ENCODE assay signal across 12 mouse cellular contexts in the genomic region with DNA sequence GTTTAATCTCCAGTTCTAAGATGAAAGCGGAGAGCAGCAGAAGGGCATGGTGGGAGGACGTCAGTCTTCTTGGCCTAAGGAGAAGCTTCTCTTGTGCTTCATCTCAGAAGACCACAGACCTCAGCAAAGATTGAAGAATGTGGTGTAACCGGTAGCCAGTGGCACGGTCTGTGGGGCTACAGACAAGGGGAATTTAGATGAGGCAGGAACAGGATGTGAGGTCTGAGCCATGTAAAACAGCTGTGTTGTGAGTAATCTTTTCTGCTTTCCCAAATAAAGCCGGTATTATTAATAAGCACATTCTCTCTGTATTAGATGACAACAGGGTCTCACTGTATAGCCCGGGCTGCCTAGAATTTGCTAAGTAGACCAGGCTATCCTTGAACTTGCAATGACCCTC. TPM values are rescaled to one million over a fixed set of nuclear protein-coding genes. Genes with fewer than 3 reads are reported as not detected.
DNase-seq lines count a peak whose midpoint lies in the region; ATAC-seq and TF ChIP-seq lines count a peak whose summit lies in the region.
"Had no signal": no experiment of that assay in that cellular context is flagged by ENCODE, and none has a peak within 500 bp of the region (broad histone marks: within the 10 kb centered on the region; RNA-seq: fewer than 3 reads in every experiment).

No protein-coding gene starts in this region.

- no peak for TF ChIP-seq POLR2A in bone marrow macrophage, adult 2 months (IDR thresholded peaks at IDR 0.05; ENCODE audit: borderline replicate concordance, low read depth, low read length)

- no peaks in the 10 kb centered on the region for H3K27me3 ChIP-seq in intestine, embryonic 15.5 days (replicated peaks)
- H3K27me3 ChIP-seq in intestine, postnatal 0 days (replicated peaks; ENCODE audit: control insufficient read depth, insufficient read depth, low read length) = no peaks in the 10 kb centered on the region
- no peaks in the 10 kb centered on the region for H3K27me3 ChIP-seq in megakaryocyte, embryonic 14.5 days (replicated peaks)
- H3K27me3 ChIP-seq: Patski had no signal

- H3K27ac ChIP-seq in intestine, embryonic 15.5 days = peak overlapping the region; percentile 33; the same call in 1 of the 2 replicates
- no peak overlapping the region for H3K27ac ChIP-seq in intestine, postnatal 0 days (ENCODE audit: low read depth, low read length)
- peak overlapping the region; percentile 87 for H3K27ac ChIP-seq in bone marrow macrophage, adult 2 months (ENCODE audit: insufficient read depth, low read depth, low read length)

- intact Hi-C loops in left cerebral cortex, postnatal 4 days (cut with DNase I) = no loop called here

- no peak overlapping the region for H3K4me2 ChIP-seq in intestine, embryonic 15.5 days (replicated peaks)
- H3K4me2 ChIP-seq in intestine, postnatal 0 days (replicated peaks; ENCODE audit: low read depth) = no peak overlapping the region

- no peaks in the 10 kb centered on the region for H3K9me3 ChIP-seq in intestine, embryonic 15.5 days
- H3K9me3 ChIP-seq in intestine, postnatal 0 days (ENCODE audit: control insufficient read depth) = no peaks in the 10 kb centered on the region
- no peaks in the 10 kb centered on the region for H3K9me3 ChIP-seq in megakaryocyte, embryonic 14.5 days

- TF ChIP-seq CTCF in intestine, postnatal 0 days (IDR thresholded peaks at IDR 0.05; ENCODE audit: low read depth) = no peak
- TF ChIP-seq CTCF in bone marrow macrophage, adult 2 months (IDR thresholded peaks at IDR 0.05; ENCODE audit: low read depth, low read length) = no peak

- H3K4me3 ChIP-seq in intestine, embryonic 15.5 days (replicated peaks) = no peak overlapping the region
- no peak overlapping the region for H3K4me3 ChIP-seq in intestine, postnatal 0 days (ENCODE audit: low read depth, low read length)
- H3K4me3 ChIP-seq in bone marrow macrophage, adult 2 months (ENCODE audit: insufficient read depth, low read length) = peak overlapping the region; percentile 16; the same call in 1 of the 2 replicates
- peak overlapping the region; percentile 69 for H3K4me3 ChIP-seq in megakaryocyte, embryonic 14.5 days (replicated peaks)

- 0 out of 2 replicates have a peak, but pooled peaks cover 3% of the 10 kb centered on the region for H3K36me3 ChIP-seq in intestine, embryonic 15.5 days
- H3K36me3 ChIP-seq in intestine, postnatal 0 days (ENCODE audit: control insufficient read depth, insufficient read depth) = no peaks in the 10 kb centered on the region
- H3K36me3 ChIP-seq in megakaryocyte, embryonic 14.5 days (replicated peaks; ENCODE audit: low read length) = peaks cover 50% of the 10 kb centered on the region

- H3K4me1 ChIP-seq in intestine, embryonic 15.5 days (replicated peaks) = peaks cover 17% of the 10 kb centered on the region
- no peaks in the 10 kb centered on the region for H3K4me1 ChIP-seq in intestine, postnatal 0 days (replicated peaks; ENCODE audit: control insufficient read depth, insufficient read depth, low read length)
- H3K4me1 ChIP-seq in bone marrow macrophage, adult 2 months (ENCODE audit: control insufficient read depth, insufficient read depth, low read length) = peaks cover 60% of the 10 kb centered on the region
- peaks cover 58% of the 10 kb centered on the region for H3K4me1 ChIP-seq in megakaryocyte, embryonic 14.5 days

- DNase-seq in B cell, adult 2 months = peak; percentile 80 to 83
- DNase-seq in adrenal gland, postnatal 25 days = no peak
- no peak for DNase-seq in frontal cortex, postnatal 14 days (ENCODE audit: low spot score in 2 of 2)
- DNase-seq in left cerebral cortex, postnatal 4 days = no peak
- DNase-seq: cerebellum, adult 11 months; gastrocnemius, postnatal 14 days; kidney, postnatal 4 days had no signal

- WGBS in intestine, embryonic 15.5 days = 68% methylated on average over 6 of the region's 6 CpGs
- WGBS in intestine, postnatal 0 days = 64% methylated on average over 6 of the region's 6 CpGs

- ATAC-seq in intestine, embryonic 15.5 days = no peak
- ATAC-seq in intestine, postnatal 0 days = no peak
- ATAC-seq: Patski had no signal

- H3K9ac ChIP-seq in intestine, embryonic 15.5 days = no peak overlapping the region
- no peak overlapping the region for H3K9ac ChIP-seq in intestine, postnatal 0 days (ENCODE audit: low read depth, low read length)

RNA-seq across cellular contexts. Expression of gene Wasf2, which starts 28.8 kb away (rescaled TPM):
- 92.5 and 115 TPM in 2 replicates for polyA plus RNA-seq in intestine, embryonic 15.5 days (2015; fragmentation: Nextera tagmentation; extraction: Ambion mirVana)
- polyA plus RNA-seq in intestine, postnatal 0 days (2015; fragmentation: Nextera tagmentation; extraction: Ambion mirVana) = 64.6 and 68.4 TPM in 2 replicates
- polyA plus RNA-seq in bone marrow macrophage, adult 2 months (2012; ENCODE audit: insufficient read depth, insufficient read length, missing spikeins) = 133 and 150 TPM in 2 replicates
- 43.7 and 76.2 TPM in 2 replicates for polyA plus RNA-seq in megakaryocyte, embryonic 14.5 days (2012; ENCODE audit: insufficient read depth, low replicate concordance)
- 107 and 137 TPM in 2 replicates for total RNA-seq in adrenal gland, postnatal 25 days (2021)
- total RNA-seq in left cerebral cortex, postnatal 4 days (2021) = 10 to 100 TPM; 34.0 to 35.7 TPM

RNA-seq across cellular contexts. Expression of gene Cd164l2, which starts 52.8 kb away (rescaled TPM):
- 2.7 and 2.8 TPM in 2 replicates for polyA plus RNA-seq in intestine, embryonic 15.5 days (2015; fragmentation: Nextera tagmentation; extraction: Ambion mirVana)
- 0.58 and 0.94 TPM in 2 replicates for polyA plus RNA-seq in intestine, postnatal 0 days (2015; fragmentation: Nextera tagmentation; extraction: Ambion mirVana)
- polyA plus RNA-seq in bone marrow macrophage, adult 2 months (2012; ENCODE audit: insufficient read depth, insufficient read length, missing spikeins) = not detected in 2 replicates
- polyA plus RNA-seq in megakaryocyte, embryonic 14.5 days (2012; ENCODE audit: insufficient read depth, low replicate concordance) = 1.7 and 2.5 TPM in 2 replicates
- 1.4 and 1.5 TPM in 2 replicates for total RNA-seq in adrenal gland, postnatal 25 days (2021)
- 1 to 10 TPM in 1 of 2 experiments, under 1 TPM in 1; 0.72 to 1.8 TPM for total RNA-seq in left cerebral cortex, postnatal 4 days (2021)
- total RNA-seq: gastrocnemius, postnatal 14 days had no signal

RNA-seq across cellular contexts. Expression of gene Gpr3, which starts 53.2 kb away (rescaled TPM):
- polyA plus RNA-seq in intestine, embryonic 15.5 days (2015; fragmentation: Nextera tagmentation; extraction: Ambion mirVana) = 0.06 and 0.14 TPM in 2 replicates
- polyA plus RNA-seq in intestine, postnatal 0 days (2015; fragmentation: Nextera tagmentation; extraction: Ambion mirVana) = 0.05 TPM in 1 of 2 replicates, not detected in the other
- polyA plus RNA-seq in bone marrow macrophage, adult 2 months (2012; ENCODE audit: insufficient read depth, insufficient read length, missing spikeins) = not detected in 2 replicates
- not detected in 2 replicates for polyA plus RNA-seq in megakaryocyte, embryonic 14.5 days (2012; ENCODE audit: insufficient read depth, low replicate concordance)
- not detected in 2 replicates for total RNA-seq in adrenal gland, postnatal 25 days (2021)
- total RNA-seq in left cerebral cortex, postnatal 4 days (2021) = 1 to 10 TPM; 2.0 to 2.1 TPM
- total RNA-seq: gastrocnemius, postnatal 14 days had no signal

Comparison
In these comparisons a context has a peak if more than half of its experiments do, and no peak if none do; other contexts are left out.
1. H3K4me3 ChIP-seq: peak in bone marrow macrophage, adult 2 months (single experiment) and megakaryocyte, embryonic 14.5 days (single experiment); none in intestine, embryonic 15.5 days (single experiment) and intestine, postnatal 0 days (single experiment).
2. DNase-seq: peak in B cell, adult 2 months (2 of 2); none in adrenal gland, postnatal 25 days (single experiment), frontal cortex, postnatal 14 days (0 of 2) and left cerebral cortex, postnatal 4 days (single experiment).